Mouse (Mus musculus) erythroblast, embryonic 14.5 days (primary cell): ENCODE results near the gene Nek8.
"Not testable (repeated sequence)": the region's sequence is repeated elsewhere in the genome, so short reads cannot be mapped to it uniquely, and the experiment has no call there.

Source experiments
- GATA1 ChIP-seq: IDR thresholded peaks from 2 replicates; pipeline ENCODE4 v1.6.1; 2012; ENCODE audit warnings: low read length, inconsistent platforms, mixed read lengths
- TAL1 ChIP-seq: IDR thresholded peaks from 3 replicates; pipeline ENCODE4 v1.6.1; 2012; ENCODE audit warnings: low read length, inconsistent platforms, mixed read lengths

GRCm38 (mm10) chr11:78184702-78185101 is 8.2 kb upstream of the Nek8 start:
- not testable (repeated sequence) for TF ChIP-seq TAL1, GATA1
